Mouse (Mus musculus) hindbrain, embryonic 15.5 days (tissue): ENCODE measurements around the gene Plscr4. TPM values are rescaled to one million over a fixed set of nuclear protein-coding genes. Genes with fewer than 3 reads are reported as not detected.

Experiments used
- ATAC-seq: fragments of 200-750 bp; cut with Nextera tagmentation; 2 replicates; pipeline ENCODE4 v1.8.0; 2017; ENCODE audit warnings: low read depth, moderate number of reproducible peaks, moderate TSS enrichment; ENCODE audit not compliant: low FRiP score
- H3K27ac ChIP-seq: fragments of 300-500 bp; sonication (generic); replicated peaks from 2 replicates; pipeline ENCODE4 v1.5.1; 2015; ENCODE audit warnings: mild to moderate bottlenecking, inconsistent platforms
- H3K27me3 ChIP-seq: fragments of 300-500 bp; sonication (generic); 2 replicates; pipeline ENCODE4 v1.6.1; 2015; ENCODE audit warnings: control low read depth, inconsistent platforms
- H3K36me3 ChIP-seq: fragments of 300-500 bp; sonication (generic); 2 replicates; pipeline ENCODE4 v1.6.1; 2015; ENCODE audit warnings: control low read depth, inconsistent platforms
- H3K4me1 ChIP-seq: fragments of 300-500 bp; sonication (generic); replicated peaks from 2 replicates; pipeline ENCODE4 v1.6.1; 2015; ENCODE audit warnings: control low read depth, inconsistent platforms
- H3K4me2 ChIP-seq: fragments of 300-500 bp; sonication (generic); 2 replicates; pipeline ENCODE4 v1.6.1; 2015; ENCODE audit warnings: moderate library complexity, mild to moderate bottlenecking, inconsistent platforms
- H3K4me3 ChIP-seq: fragments of 300-500 bp; sonication (generic); 2 replicates; pipeline ENCODE4 v1.5.1; 2015; ENCODE audit warnings: mild to moderate bottlenecking, inconsistent platforms
- H3K9ac ChIP-seq: fragments of 300-500 bp; sonication (generic); 2 replicates; pipeline ENCODE4 v1.6.1; 2015; ENCODE audit warnings: inconsistent platforms
- H3K9me3 ChIP-seq: fragments of 300-500 bp; sonication (generic); 2 replicates; pipeline ENCODE4 v1.6.1; 2016; ENCODE audit warnings: control low read depth, inconsistent platforms
- WGBS: fragments of 180-500 bp; shearing (Covaris S2); methylation state at CpG from one replicate; pipeline ENCODE4 v1.1.7; 2015; 5-methylcytosine and 5-hydroxymethylcytosine counted together
- polyA plus RNA-seq: library from polyadenylated mRNA; unstranded; fragments of >200 nt; fragmentation: Nextera tagmentation; extraction: Ambion mirVana; gene quantifications from 2 replicates; pipeline ENCODE4 v1.2.1, GENCODE M21; 2015

The Plscr4 gene
- polyA plus RNA-seq, 1 experiment from 2014 or later: 2.2 TPM

DNA sequence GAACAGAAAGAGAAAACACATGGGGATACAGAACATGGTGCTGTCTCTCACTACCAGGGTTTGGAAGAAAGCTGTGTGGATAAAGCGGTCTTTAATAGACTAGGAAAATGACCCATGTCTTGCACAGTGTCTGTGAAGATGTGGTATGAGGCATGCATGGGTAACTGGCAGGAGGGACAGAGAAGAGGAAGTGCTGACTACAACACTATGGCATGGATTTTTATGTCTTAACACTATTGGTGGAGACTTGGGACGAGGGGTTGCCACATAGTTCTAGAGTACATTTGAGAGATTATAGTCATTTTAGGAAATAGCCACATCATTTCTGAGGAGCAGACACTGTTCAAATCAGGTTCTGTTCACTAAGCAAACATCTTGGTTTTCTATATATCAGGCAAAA, 16.0 kb downstream of the Plscr4 start:
- Histone ChIP-seq H3K9me3 (no peaks in the 10 kb centered on the region), H3K36me3 (no peaks in the 10 kb centered on the region), H3K4me3 (no peak overlapping the region), H3K9ac (no peak overlapping the region), H3K4me2 (no peak overlapping the region), H3K27me3 (no peaks in the 10 kb centered on the region), H3K27ac (no peak overlapping the region), H3K4me1 (no peaks in the 10 kb centered on the region)
- WGBS: 95% methylated on average over 2 of the region's 2 CpGs
- ATAC-seq: no peak

DNA sequence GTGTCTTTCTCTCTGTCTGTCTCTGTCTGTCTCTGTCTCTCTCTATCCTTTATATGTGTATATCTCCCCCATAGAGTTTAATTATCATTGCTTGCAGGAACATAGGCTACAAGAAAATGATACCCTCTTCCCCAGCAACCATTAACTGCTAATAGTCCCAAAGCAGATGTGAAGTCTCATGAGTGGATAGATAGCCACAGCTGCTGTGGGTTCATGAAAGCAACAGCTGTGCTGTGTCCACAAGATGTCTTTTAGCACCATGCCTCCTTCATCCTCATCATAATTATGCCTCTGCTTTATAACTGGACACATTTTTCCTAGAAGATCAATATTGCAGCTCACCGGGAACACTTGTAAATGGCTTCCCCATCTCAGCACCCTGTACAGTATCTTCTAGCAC, 17.1 kb downstream of the Plscr4 start:
- 89% methylated on average over 1 of the region's 1 CpGs for WGBS
- Histone ChIP-seq H3K4me2 (no peak overlapping the region), H3K9ac (no peak overlapping the region), H3K27ac (no peak overlapping the region), H3K27me3 (no peaks in the 10 kb centered on the region), H3K4me3 (no peak overlapping the region), H3K9me3 (no peaks in the 10 kb centered on the region), H3K4me1 (no peaks in the 10 kb centered on the region), H3K36me3 (no peaks in the 10 kb centered on the region)
- no peak for ATAC-seq

DNA sequence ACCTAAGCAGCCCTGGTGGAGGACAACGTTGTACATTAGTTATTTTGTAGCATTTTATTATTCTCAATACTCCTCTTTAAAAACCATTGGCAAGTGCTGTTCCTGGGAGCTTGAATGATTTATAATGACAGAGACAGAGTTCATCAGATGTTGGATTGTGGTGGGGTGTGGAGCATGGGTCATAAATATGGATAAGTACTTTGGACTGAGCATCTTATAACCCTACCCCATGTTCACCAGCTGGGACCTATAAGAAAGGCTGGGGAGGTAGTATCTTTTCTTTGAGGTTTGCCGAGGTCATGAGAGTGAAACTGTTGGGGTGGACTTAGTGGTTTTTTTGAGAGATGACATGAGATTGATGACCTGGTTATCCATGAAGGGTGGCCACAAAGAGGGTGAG, 24.5 kb downstream of the Plscr4 start:
- WGBS: 72% methylated on average over 2 of the region's 2 CpGs
- H3K4me3 ChIP-seq: no peak overlapping the region

GRCm38 (mm10) chr9:92482551-92482950, 25.4 kb downstream of the Plscr4 start:
- no peaks in the 10 kb centered on the region for H3K27me3 ChIP-seq
- 92% methylated on average over 4 of the region's 4 CpGs for WGBS
- H3K4me1 ChIP-seq: no peaks in the 10 kb centered on the region

More for the DNA sequence above, 24.5 kb downstream of the Plscr4 start:
- Histone ChIP-seq H3K27ac (no peak overlapping the region), H3K4me2 (no peak overlapping the region), H3K9ac (no peak overlapping the region), H3K9me3 (no peaks in the 10 kb centered on the region), H3K36me3 (no peaks in the 10 kb centered on the region), H3K4me1 (no peaks in the 10 kb centered on the region), H3K27me3 (no peaks in the 10 kb centered on the region)
- no peak for ATAC-seq

GRCm38 (mm10) chr9:92484710-92485267, 27.6 kb downstream of the Plscr4 start:
- H3K27ac ChIP-seq: no peak overlapping the region
- H3K36me3 ChIP-seq: no peaks in the 10 kb centered on the region
- H3K4me2 ChIP-seq: no peak overlapping the region
- H3K27me3 ChIP-seq: no peaks in the 10 kb centered on the region
- no peak overlapping the region for H3K4me3 ChIP-seq
- 87% methylated on average over 7 of the region's 7 CpGs for WGBS
- no peaks in the 10 kb centered on the region for H3K9me3 ChIP-seq
- no peak for ATAC-seq
- H3K9ac ChIP-seq: no peak overlapping the region
- H3K4me1 ChIP-seq: no peaks in the 10 kb centered on the region

More at GRCm38 (mm10) chr9:92482551-92482950, 25.4 kb downstream of the Plscr4 start:
- Histone ChIP-seq H3K27ac (no peak overlapping the region), H3K36me3 (no peaks in the 10 kb centered on the region), H3K4me3 (no peak overlapping the region), H3K9me3 (no peaks in the 10 kb centered on the region), H3K4me2 (no peak overlapping the region), H3K9ac (no peak overlapping the region)
- ATAC-seq: no peak

GRCm38 (mm10) chr9:92489857-92490256, 32.7 kb downstream of the Plscr4 start:
- ATAC-seq: no peak
- Histone ChIP-seq H3K27ac (no peak overlapping the region), H3K4me2 (no peak overlapping the region), H3K9ac (no peak overlapping the region), H3K4me3 (no peak overlapping the region), H3K4me1 (no peaks in the 10 kb centered on the region), H3K9me3 (no peaks in the 10 kb centered on the region), H3K27me3 (no peaks in the 10 kb centered on the region), H3K36me3 (no peaks in the 10 kb centered on the region)
- WGBS: 77% methylated on average over 7 of the region's 7 CpGs

GRCm38 (mm10) chr9:92490319-92490718, 33.1 kb downstream of the Plscr4 start:
- Histone ChIP-seq H3K4me2 (no peak overlapping the region), H3K36me3 (no peaks in the 10 kb centered on the region), H3K4me3 (no peak overlapping the region), H3K9ac (no peak overlapping the region), H3K4me1 (no peaks in the 10 kb centered on the region), H3K9me3 (no peaks in the 10 kb centered on the region), H3K27ac (no peak overlapping the region), H3K27me3 (no peaks in the 10 kb centered on the region)
- no peak for ATAC-seq
- 60% methylated on average over 3 of the region's 3 CpGs for WGBS

GRCm38 (mm10) chr9:92491274-92491673, 34.1 kb downstream of the Plscr4 start:
- Histone ChIP-seq H3K4me2 (no peak overlapping the region), H3K27ac (no peak overlapping the region), H3K4me3 (no peak overlapping the region), H3K27me3 (no peaks in the 10 kb centered on the region), H3K9me3 (no peaks in the 10 kb centered on the region), H3K36me3 (no peaks in the 10 kb centered on the region), H3K4me1 (no peaks in the 10 kb centered on the region), H3K9ac (no peak overlapping the region)
- ATAC-seq: no peak
- WGBS: 87% methylated on average over 2 of the region's 2 CpGs

GRCm38 (mm10) chr9:92499710-92500410, 42.7 kb downstream of the Plscr4 start:
- Histone ChIP-seq H3K36me3 (no peaks in the 10 kb centered on the region), H3K4me3 (no peak overlapping the region)
- ATAC-seq: no peak; the same call in 1 of the 2 replicates

DNA sequence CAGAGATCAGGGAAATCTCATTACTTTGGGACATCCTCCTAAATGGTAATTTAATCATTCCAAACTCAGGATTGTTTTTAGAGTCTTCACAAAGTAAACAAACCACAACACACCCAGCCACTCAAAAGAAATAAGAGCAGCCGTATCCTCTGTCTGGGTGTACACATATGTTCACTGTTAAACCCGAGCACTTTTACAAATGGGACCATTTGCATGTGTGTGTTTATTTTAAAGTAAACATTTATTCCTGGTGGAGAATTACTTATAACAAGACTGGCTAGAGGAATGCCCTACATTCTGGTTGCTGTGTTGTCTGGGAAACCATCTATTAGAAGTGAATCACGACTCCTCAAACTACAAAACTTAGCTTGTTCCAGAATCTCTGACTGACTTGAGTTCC, 47.1 kb downstream of the Plscr4 start:
- Histone ChIP-seq H3K4me3 (no peak overlapping the region), H3K27ac (no peak overlapping the region), H3K36me3 (no peaks in the 10 kb centered on the region), H3K27me3 (no peaks in the 10 kb centered on the region), H3K4me1 (no peaks in the 10 kb centered on the region), H3K9ac (no peak overlapping the region), H3K9me3 (no peaks in the 10 kb centered on the region), H3K4me2 (no peak overlapping the region)
- 82% methylated on average over 3 of the region's 3 CpGs for WGBS
- no peak for ATAC-seq

More at GRCm38 (mm10) chr9:92499710-92500410, 42.7 kb downstream of the Plscr4 start:
- no peaks in the 10 kb centered on the region for H3K9me3 ChIP-seq
- no peak overlapping the region for H3K4me2 ChIP-seq
- H3K9ac ChIP-seq: no peak overlapping the region
- no peak overlapping the region for H3K27ac ChIP-seq
- H3K27me3 ChIP-seq: no peaks in the 10 kb centered on the region
- WGBS: 43% methylated on average over 12 of the region's 12 CpGs
- no peaks in the 10 kb centered on the region for H3K4me1 ChIP-seq

DNA sequence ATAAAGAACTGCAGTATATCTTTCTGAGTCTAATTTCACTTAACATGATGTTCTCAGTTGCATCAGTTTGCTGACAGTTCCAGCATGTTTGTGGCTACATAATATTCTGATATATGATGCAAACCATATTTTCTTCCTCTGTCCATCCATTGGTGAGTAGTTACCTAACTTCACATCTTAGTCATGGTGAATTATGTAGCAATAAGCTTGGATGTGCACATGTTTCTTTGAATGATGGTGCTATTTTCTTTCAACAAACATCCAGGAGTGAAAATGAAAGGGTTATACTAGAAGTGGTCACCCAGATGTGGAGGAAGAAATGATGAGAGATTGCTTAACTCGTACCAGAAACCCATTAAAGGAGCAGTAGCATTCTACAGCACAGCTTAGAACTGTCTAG, 47.7 kb downstream of the Plscr4 start:
- Histone ChIP-seq H3K27me3 (no peaks in the 10 kb centered on the region), H3K27ac (no peak overlapping the region), H3K4me2 (no peak overlapping the region), H3K4me1 (no peaks in the 10 kb centered on the region), H3K36me3 (no peaks in the 10 kb centered on the region), H3K9ac (no peak overlapping the region), H3K9me3 (no peaks in the 10 kb centered on the region), H3K4me3 (no peak overlapping the region)
- 80% methylated on average over 1 of the region's 1 CpGs for WGBS
- no peak for ATAC-seq

DNA sequence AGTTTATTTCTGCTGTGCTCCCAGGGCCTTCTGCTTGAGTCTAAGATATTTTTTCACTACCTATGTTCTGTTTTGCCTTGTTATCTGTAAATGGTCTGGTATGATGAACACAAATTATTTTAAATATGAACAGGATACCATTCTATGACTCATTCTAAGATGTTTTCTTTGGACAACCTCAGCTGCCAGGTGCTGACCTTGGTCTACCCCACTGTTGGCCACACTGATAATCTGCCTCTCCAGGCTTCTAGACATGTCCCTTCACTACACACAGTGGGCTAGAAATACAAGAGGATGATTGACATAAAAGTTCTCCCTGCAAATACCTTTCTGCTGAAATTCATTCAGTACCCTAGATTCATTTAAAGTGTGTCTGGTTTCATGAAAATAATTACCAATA, 54.5 kb downstream of the Plscr4 start:
- H3K27ac ChIP-seq: no peak overlapping the region
- no peaks in the 10 kb centered on the region for H3K27me3 ChIP-seq
- H3K36me3 ChIP-seq: no peaks in the 10 kb centered on the region
- no peaks in the 10 kb centered on the region for H3K4me1 ChIP-seq
- no peaks in the 10 kb centered on the region for H3K9me3 ChIP-seq
- H3K9ac ChIP-seq: no peak overlapping the region
- no peak for ATAC-seq
- no peak overlapping the region for H3K4me3 ChIP-seq
- no peak overlapping the region for H3K4me2 ChIP-seq

DNA sequence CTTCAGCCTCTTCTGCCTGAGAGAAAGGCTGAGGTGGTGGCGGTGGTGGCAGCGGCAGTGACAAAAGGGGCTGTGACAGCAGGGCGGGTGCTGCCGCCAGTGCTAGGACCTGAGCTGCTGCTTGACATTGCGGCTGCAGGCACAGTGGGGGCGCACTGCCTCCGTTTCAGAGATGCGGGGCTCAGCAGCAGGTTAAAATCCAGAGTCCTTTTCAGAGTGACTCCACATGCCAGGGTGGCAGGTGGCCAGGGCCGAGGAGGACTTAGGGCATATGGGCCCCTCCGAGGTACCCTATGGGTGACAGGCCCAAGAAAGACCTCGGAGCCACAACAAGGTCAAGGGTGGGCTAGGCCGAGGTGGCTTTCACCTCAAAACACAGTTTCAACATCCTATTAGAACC, 59.9 kb downstream of the Plscr4 start:
- Histone ChIP-seq H3K4me2 (no peak overlapping the region), H3K9ac (no peak overlapping the region), H3K4me3 (no peak overlapping the region), H3K27me3 (no peaks in the 10 kb centered on the region), H3K36me3 (no peaks in the 10 kb centered on the region), H3K9me3 (peaks cover 4% of the 10 kb centered on the region; the same call in 1 of the 2 replicates), H3K27ac (no peak overlapping the region), H3K4me1 (no peaks in the 10 kb centered on the region)
- 98% methylated on average over 12 of the region's 12 CpGs for WGBS
- no peak for ATAC-seq
